Mouse (Mus musculus): ENCODE measurements around the gene Bri3. TPM values are rescaled to one million over a fixed set of nuclear protein-coding genes. Genes with fewer than 3 reads are reported as not detected.
A peak's percentile ranks its signal among the peaks of the same experiment; 100 is the strongest.

Bri3 gene
- total and polyA plus RNA-seq, 2 experiments from 2014 or later, result 19.4 to 124 TPM

- ATAC-seq (ENCODE audit: low FRiP score), result no peak
- Histone ChIP-seq H3K4me1 (ENCODE audit: insufficient read depth, low read length) (no peaks in the 10 kb centered on the region), H3K36me3 (ENCODE audit: insufficient read depth, low read length) (no peaks in the 10 kb centered on the region), H3K4me2 (ENCODE audit: low read depth, low read length, poor library complexity, severe bottlenecking) (no peak overlapping the region), H3K9me3 (ENCODE audit: low read length) (no peaks in the 10 kb centered on the region), H3K4me3 (ENCODE audit: low read depth, low read length) (no peak overlapping the region), H3K9ac (replicated peaks; ENCODE audit: low read length, poor library complexity, severe bottlenecking) (no peak overlapping the region), H3K27ac (ENCODE audit: low read depth, low read length) (no peak overlapping the region), H3K27me3 (ENCODE audit: insufficient read depth, low read length) (no peaks in the 10 kb centered on the region)
- no peak for DNase-seq (ENCODE audit: low spot score)
- 90% methylated on average over 6 of the region's 6 CpGs for WGBS
- no peak for TF ChIP-seq CTCF (IDR thresholded peaks at IDR 0.05)
These were observed 100.4 kb downstream of the Bri3 start for GRCm38 (mm10) chr5:144344592-144344991.

- no peaks in the 10 kb centered on the region for H3K9me3 ChIP-seq (ENCODE audit: low read length)
- H3K4me1 ChIP-seq (ENCODE audit: insufficient read depth, low read length), result no peaks in the 10 kb centered on the region
- H3K9ac ChIP-seq (replicated peaks; ENCODE audit: low read length, poor library complexity, severe bottlenecking), result no peak overlapping the region
- no peaks in the 10 kb centered on the region for H3K27me3 ChIP-seq (ENCODE audit: insufficient read depth, low read length)
- H3K4me3 ChIP-seq (ENCODE audit: low read depth, low read length), result no peak overlapping the region
- DNase-seq (ENCODE audit: low spot score) (no peak), ATAC-seq (ENCODE audit: low FRiP score) (no peak)
- H3K36me3 ChIP-seq (ENCODE audit: insufficient read depth, low read length), result no peaks in the 10 kb centered on the region
- no peak overlapping the region for H3K27ac ChIP-seq (ENCODE audit: low read depth, low read length)
- H3K4me2 ChIP-seq (ENCODE audit: low read depth, low read length, poor library complexity, severe bottlenecking), result no peak overlapping the region
- no peak for TF ChIP-seq CTCF (IDR thresholded peaks at IDR 0.05)
- 23% methylated on average over 8 of the region's 8 CpGs for WGBS
These were observed 106.9 kb downstream of the Bri3 start for GRCm38 (mm10) chr5:144351185-144351584.

GRCm38 (mm10) chr5:144352250-144353047, 108.2 kb downstream of the Bri3 start:
- H3K4me2 ChIP-seq (ENCODE audit: low read depth, low read length, poor library complexity, severe bottlenecking), result no peak overlapping the region
- H3K9ac ChIP-seq (replicated peaks; ENCODE audit: low read length, poor library complexity, severe bottlenecking), result no peak overlapping the region
- TF ChIP-seq CTCF (IDR thresholded peaks at IDR 0.05), result no peak
- DNase-seq (ENCODE audit: low spot score) (no peak), ATAC-seq (ENCODE audit: low FRiP score) (no peak)
- 89% methylated on average over 9 of the region's 9 CpGs for WGBS
- no peaks in the 10 kb centered on the region for H3K36me3 ChIP-seq (ENCODE audit: insufficient read depth, low read length)
- H3K9me3 ChIP-seq (ENCODE audit: low read length), result no peaks in the 10 kb centered on the region
- H3K4me1 ChIP-seq (ENCODE audit: insufficient read depth, low read length), result peaks cover 3% of the 10 kb centered on the region; the same call in 1 of the 2 replicates
- H3K27ac ChIP-seq (ENCODE audit: low read depth, low read length), result no peak overlapping the region
- H3K4me3 ChIP-seq (ENCODE audit: low read depth, low read length), result no peak overlapping the region
- H3K27me3 ChIP-seq (ENCODE audit: insufficient read depth, low read length), result no peaks in the 10 kb centered on the region

- no peak overlapping the region for H3K9ac ChIP-seq (replicated peaks; ENCODE audit: low read length, poor library complexity, severe bottlenecking)
- 9% methylated on average over 17 of the region's 17 CpGs for whole genome bisulfite sequencing
- DNase-seq (ENCODE audit: low spot score), result no peak
These were observed 112.7 kb downstream of the Bri3 start for GRCm38 (mm10) chr5:144356776-144357455.

GRCm38 (mm10) chr5:144357551-144357880, 113.3 kb downstream of the Bri3 start:
- ATAC-seq (ENCODE audit: low FRiP score) (no peak), DNase-seq (ENCODE audit: low spot score) (no peak)
- Histone ChIP-seq H3K36me3 (ENCODE audit: insufficient read depth, low read length) (no peaks in the 10 kb centered on the region), H3K4me1 (ENCODE audit: insufficient read depth, low read length) (peaks cover 3% of the 10 kb centered on the region; the same call in 1 of the 2 replicates), H3K27me3 (ENCODE audit: insufficient read depth, low read length) (peaks cover 24% of the 10 kb centered on the region), H3K4me3 (ENCODE audit: low read depth, low read length) (peak overlapping the region; percentile 53), H3K9me3 (ENCODE audit: low read length) (no peaks in the 10 kb centered on the region), H3K9ac (replicated peaks; ENCODE audit: low read length, poor library complexity, severe bottlenecking) (0 out of 2 replicates have a peak overlapping the region, but pooled peaks have one; percentile 42), H3K27ac (ENCODE audit: low read depth, low read length) (no peak overlapping the region), H3K4me2 (ENCODE audit: low read depth, low read length, poor library complexity, severe bottlenecking) (peak overlapping the region; percentile 100)
- TF ChIP-seq CTCF (IDR thresholded peaks at IDR 0.05), result no peak
- WGBS, result under 1% methylated on average over 27 of the region's 27 CpGs

More at GRCm38 (mm10) chr5:144356776-144357455, 112.7 kb downstream of the Bri3 start:
- Histone ChIP-seq H3K4me1 (ENCODE audit: insufficient read depth, low read length) (peaks cover 3% of the 10 kb centered on the region; the same call in 1 of the 2 replicates), H3K27me3 (ENCODE audit: insufficient read depth, low read length) (peaks cover 24% of the 10 kb centered on the region), H3K4me2 (ENCODE audit: low read depth, low read length, poor library complexity, severe bottlenecking) (peak overlapping the region; percentile 100), H3K9me3 (ENCODE audit: low read length) (no peaks in the 10 kb centered on the region), H3K36me3 (ENCODE audit: insufficient read depth, low read length) (no peaks in the 10 kb centered on the region), H3K4me3 (ENCODE audit: low read depth, low read length) (peak overlapping the region; percentile 53; the same call in 1 of the 2 replicates), H3K27ac (ENCODE audit: low read depth, low read length) (no peak overlapping the region)
- TF ChIP-seq CTCF (IDR thresholded peaks at IDR 0.05), result no peak
- ATAC-seq (ENCODE audit: low FRiP score), result no peak

Data from midbrain, postnatal 0 days (tissue).